Mouse (Mus musculus) left cerebral cortex, adult 2 months (tissue): ENCODE results near the gene Rsph1. TPM values are rescaled to one million over a fixed set of nuclear protein-coding genes. Genes with fewer than 3 reads are reported as not detected.

ENCODE experiments used
- DNase-seq, 2 experiments: peaks; one replicate each; pipeline ENCODE4 v3.0.0; 2021 to 2022; ENCODE audit warnings: low spot score in 2 of 2, mixed read lengths in 1 of 2; ENCODE audit errors: extremely low spot score in 1 of 2
- H3K27ac ChIP-seq: fragments of 200-600 bp; 2 replicates; pipeline ENCODE4 v1.8.1; 2022
- H3K4me3 ChIP-seq: fragments of 200-600 bp; 2 replicates; pipeline ENCODE4 v1.8.1; 2022
- CTCF ChIP-seq: fragments of 200-600 bp; IDR thresholded peaks from 2 replicates; pipeline ENCODE4 v1.8.1; 2022; ENCODE audit warnings: antibody characterized with exemption, mild to moderate bottlenecking, moderate library complexity
- intact Hi-C: fragments of 180-260 bp; cut with DNase I; formaldehyde crosslinking; loops from one replicate; pipeline ENCODE4 v1.15.1; 2025
- total RNA-seq, 2 experiments: library from RNA; stranded (reverse); gene quantifications; 2 replicates each; pipeline ENCODE4 v1.2.3; 2021

Gene Rsph1
- total RNA-seq, 2 experiments from 2014 or later = 14.5 to 19.8 TPM

DNA sequence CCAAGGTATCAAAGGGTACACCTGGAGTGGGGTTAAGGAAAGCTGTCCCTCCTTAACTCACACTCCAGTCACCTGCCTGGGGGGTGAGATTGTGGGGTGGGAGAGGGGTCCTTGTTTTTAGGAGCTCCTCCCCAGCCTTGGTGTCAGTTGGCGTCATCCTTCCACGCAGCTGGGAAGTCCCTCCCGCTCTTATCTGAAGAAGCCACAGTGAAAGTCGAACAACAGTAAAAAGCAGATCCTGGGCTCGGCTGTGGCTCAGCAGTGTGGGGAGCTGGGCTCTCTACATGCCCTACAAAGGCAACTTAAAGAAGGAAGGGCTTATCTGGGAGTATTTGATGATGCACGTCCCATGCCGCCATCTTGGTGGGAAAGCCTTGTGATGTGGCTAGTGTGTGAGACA lies 66.9 kb downstream of the Rsph1 start:
- no peak overlapping the region for H3K27ac ChIP-seq
- TF ChIP-seq CTCF = no peak
- DNase-seq = no peak
- intact Hi-C loops = no loop called here
- H3K4me3 ChIP-seq = no peak overlapping the region

GRCm38 (mm10) chr17:31209376-31209930 lies 67.7 kb downstream of the Rsph1 start:
- no peak overlapping the region for H3K4me3 ChIP-seq
- DNase-seq = no peak
- TF ChIP-seq CTCF = no peak
- H3K27ac ChIP-seq = no peak overlapping the region
- intact Hi-C loops = no loop called here

- DNase-seq = no peak
- no peak overlapping the region for H3K27ac ChIP-seq
- H3K4me3 ChIP-seq = no peak overlapping the region
- no peak for TF ChIP-seq CTCF
- intact Hi-C loops = no loop called here
These were observed 68.5 kb downstream of the Rsph1 start for GRCm38 (mm10) chr17:31208654-31209053.

GRCm38 (mm10) chr17:31207771-31208334 lies 69.3 kb downstream of the Rsph1 start, which contains the start of gene Ubash3a:
Ubash3a (plus strand) TSS chr17:31207873.
- intact Hi-C loops = no loop called here
- TF ChIP-seq CTCF = no peak
- no peak for DNase-seq

More at GRCm38 (mm10) chr17:31207771-31208334, 69.3 kb downstream of the Rsph1 start, which contains the start of gene Ubash3a:
- Histone ChIP-seq H3K27ac (no peak within 1 kb of the TSS), H3K4me3 (no peak within 1 kb of the TSS)

Other genes starting within 250 kb of the Rsph1 start
- 10 to 100 TPM; 76.5 to 77.6 TPM for gene Abcg1, start 219.7 kb downstream of the Rsph1 start, total RNA-seq
- not detected for gene Tff3, start 147.7 kb downstream of the Rsph1 start, total RNA-seq
- not detected for gene Tff2, start 133.1 kb downstream of the Rsph1 start, total RNA-seq
- not detected for gene Tff1, start 112.1 kb downstream of the Rsph1 start, total RNA-seq
- gene Tmprss3, start 78.4 kb downstream of the Rsph1 start, total RNA-seq = not detected
- not detected for gene Ubash3a, start 69.5 kb downstream of the Rsph1 start, total RNA-seq
- gene Slc37a1, start 9.4 kb upstream of the Rsph1 start, total RNA-seq = 10 to 100 TPM in 1 of 2 experiments, 1 to 10 TPM in 1; 9.4 to 12.0 TPM
- gene Pde9a, start 108.8 kb upstream of the Rsph1 start, total RNA-seq = 10 to 100 TPM; 23.7 to 25.0 TPM
- gene Wdr4, start 242.6 kb upstream of the Rsph1 start, total RNA-seq = 10 to 100 TPM; 26.4 to 27.7 TPM
- gene Ndufv3, start 242.7 kb upstream of the Rsph1 start, total RNA-seq = 100 to 1,000 TPM; 222 to 229 TPM